Mouse (Mus musculus): ENCODE measurements around the gene Phf13.

DNA sequence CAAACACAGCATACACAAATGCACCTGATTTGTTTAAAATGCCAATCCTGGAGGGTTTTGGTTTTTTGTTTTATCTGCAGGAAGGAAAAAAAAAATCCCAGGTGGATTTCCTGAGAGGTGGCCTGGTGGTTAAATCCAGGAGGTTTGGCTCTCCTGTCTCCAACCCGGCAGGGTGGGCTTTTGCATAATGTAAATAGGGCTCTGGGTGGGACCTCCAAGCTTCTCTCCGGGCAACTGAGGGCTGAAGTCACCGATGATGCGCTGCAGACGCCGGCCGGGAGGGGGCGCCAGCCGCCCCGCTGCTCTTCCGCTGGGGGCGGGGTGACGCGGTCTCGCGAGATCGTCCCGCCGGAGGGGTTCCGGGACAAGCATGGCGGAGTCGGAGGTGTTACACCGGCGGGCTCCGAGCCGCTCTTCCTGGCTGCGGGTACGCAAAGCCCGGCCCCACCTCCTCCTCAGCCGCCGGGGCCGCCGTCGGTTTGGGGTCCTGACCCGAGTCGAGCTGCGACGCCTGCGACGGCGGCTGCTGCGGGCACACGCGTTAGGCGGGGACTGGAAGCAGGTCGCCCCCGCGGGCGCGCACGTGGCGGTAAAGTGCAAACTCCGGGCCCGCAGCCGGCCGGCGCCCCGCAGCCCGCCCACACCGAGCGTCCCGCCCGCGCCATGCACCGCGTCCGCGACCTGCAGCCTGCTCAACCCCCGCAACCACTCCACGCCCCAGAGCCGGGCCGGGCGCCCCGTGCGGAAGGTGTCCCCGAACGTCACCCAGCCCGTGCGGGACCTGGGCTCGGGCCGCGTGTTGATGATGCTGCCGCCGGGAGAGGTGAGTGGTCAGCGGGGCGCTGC lies 43.1 kb upstream of the Phf13 start, which contains the start of gene Nol9:
- TF ChIP-seq GATA1 (IDR thresholded peaks at IDR 0.05; ENCODE audit: low read length), result no peak
- no peak for TF ChIP-seq TAL1 (IDR thresholded peaks at IDR 0.05; ENCODE audit: low read length)

Measured in erythroblast, embryonic 14.5 days (primary cell).